Mouse (Mus musculus): ENCODE data around the gene Nup210. TPM values are rescaled to one million over a fixed set of nuclear protein-coding genes. Genes with fewer than 3 reads are reported as not detected.
"Not testable (repeated sequence)": the region's sequence is repeated elsewhere in the genome, so short reads cannot be mapped to it uniquely, and the experiment has no call there.

The Nup210 gene
- polyA plus RNA-seq, 1 experiment, result 176 TPM

GRCm38 (mm10) chr6:91108917-91109450 lies 7.6 kb downstream of the Nup210 start:
- TF ChIP-seq POLR2A (IDR thresholded peaks at IDR 0.05; ENCODE audit: low read depth, low read length), result no peak
- TF ChIP-seq CTCF (IDR thresholded peaks at IDR 0.05; ENCODE audit: extremely low read depth, insufficient read depth, insufficient read length, insufficient replicate concordance), result no peak
- no peak overlapping the region for H3K4me3 ChIP-seq (ENCODE audit: extremely low read depth, insufficient read depth, insufficient read length)
- WGBS, result 54% methylated on average over 2 of the region's 2 CpGs
- H3K27me3 ChIP-seq (ENCODE audit: control insufficient read depth, insufficient read depth, low read length), result no peaks in the 10 kb centered on the region
- H3K36me3 ChIP-seq (ENCODE audit: control insufficient read depth, insufficient read depth, low read length), result no peaks in the 10 kb centered on the region; the same call in 1 of the 2 replicates
- H3K4me1 ChIP-seq (ENCODE audit: control insufficient read depth, insufficient read depth, insufficient read length), result peaks cover 40% of the 10 kb centered on the region
- DNase-seq (ENCODE audit: low read depth in 1 of 2, low spot score in 2 of 2), result no peak
- H3K27ac ChIP-seq (ENCODE audit: insufficient read depth, low read length), result no peak overlapping the region

GRCm38 (mm10) chr6:91108301-91108916 lies 8.2 kb downstream of the Nup210 start:
- H3K36me3 ChIP-seq (ENCODE audit: control insufficient read depth, insufficient read depth, low read length), result no peaks in the 10 kb centered on the region; the same call in 1 of the 2 replicates
- peaks cover 41% of the 10 kb centered on the region for H3K4me1 ChIP-seq (ENCODE audit: control insufficient read depth, insufficient read depth, insufficient read length)
- DNase-seq (ENCODE audit: low read depth in 1 of 2, low spot score in 2 of 2), result no peak
- TF ChIP-seq CTCF (IDR thresholded peaks at IDR 0.05; ENCODE audit: extremely low read depth, insufficient read depth, insufficient read length, insufficient replicate concordance), result no peak
- no peak for TF ChIP-seq POLR2A (IDR thresholded peaks at IDR 0.05; ENCODE audit: low read depth, low read length)
- WGBS, result 50% methylated on average over 3 of the region's 3 CpGs
- no peak overlapping the region for H3K4me3 ChIP-seq (ENCODE audit: extremely low read depth, insufficient read depth, insufficient read length)
- H3K27ac ChIP-seq (ENCODE audit: insufficient read depth, low read length), result peak overlapping the region; percentile 24; the same call in 1 of the 2 replicates
- no peaks in the 10 kb centered on the region for H3K27me3 ChIP-seq (ENCODE audit: control insufficient read depth, insufficient read depth, low read length)

- no peak for TF ChIP-seq POLR2A (IDR thresholded peaks at IDR 0.05; ENCODE audit: low read depth, low read length)
- peak; percentile 44; the same call in 1 of the 2 replicates for TF ChIP-seq CTCF (IDR thresholded peaks at IDR 0.05; ENCODE audit: extremely low read depth, insufficient read depth, insufficient read length, insufficient replicate concordance)
- 89% methylated on average over 2 of the region's 2 CpGs for WGBS
- H3K27ac ChIP-seq (ENCODE audit: insufficient read depth, low read length), result no peak overlapping the region
These were observed 11.1 kb downstream of the Nup210 start for GRCm38 (mm10) chr6:91105400-91106129.

GRCm38 (mm10) chr6:91104765-91105399 lies 11.7 kb downstream of the Nup210 start:
- Histone ChIP-seq H3K27me3 (ENCODE audit: control insufficient read depth, insufficient read depth, low read length) (no peaks in the 10 kb centered on the region), H3K27ac (ENCODE audit: insufficient read depth, low read length) (no peak overlapping the region), H3K4me3 (ENCODE audit: extremely low read depth, insufficient read depth, insufficient read length) (no peak overlapping the region), H3K4me1 (ENCODE audit: control insufficient read depth, insufficient read depth, insufficient read length) (peaks cover 38% of the 10 kb centered on the region), H3K36me3 (ENCODE audit: control insufficient read depth, insufficient read depth, low read length) (no peaks in the 10 kb centered on the region; the same call in 1 of the 2 replicates)
- DNase-seq (ENCODE audit: low read depth in 1 of 2, low spot score in 2 of 2), result no peak
- no peak for TF ChIP-seq POLR2A (IDR thresholded peaks at IDR 0.05; ENCODE audit: low read depth, low read length)
- TF ChIP-seq CTCF (IDR thresholded peaks at IDR 0.05; ENCODE audit: extremely low read depth, insufficient read depth, insufficient read length, insufficient replicate concordance), result no peak
- 60% methylated on average over 3 of the region's 3 CpGs for WGBS

More at GRCm38 (mm10) chr6:91105400-91106129, 11.1 kb downstream of the Nup210 start:
- peak in 1 of 2 experiments; percentile 66 for DNase-seq (ENCODE audit: low read depth in 1 of 2, low spot score in 2 of 2)
- Histone ChIP-seq H3K27me3 (ENCODE audit: control insufficient read depth, insufficient read depth, low read length) (no peaks in the 10 kb centered on the region), H3K36me3 (ENCODE audit: control insufficient read depth, insufficient read depth, low read length) (no peaks in the 10 kb centered on the region; the same call in 1 of the 2 replicates), H3K4me1 (ENCODE audit: control insufficient read depth, insufficient read depth, insufficient read length) (peaks cover 38% of the 10 kb centered on the region), H3K4me3 (ENCODE audit: extremely low read depth, insufficient read depth, insufficient read length) (no peak overlapping the region)

GRCm38 (mm10) chr6:91103421-91103820 lies 13.2 kb downstream of the Nup210 start:
- peaks cover 27% of the 10 kb centered on the region for H3K4me1 ChIP-seq (ENCODE audit: control insufficient read depth, insufficient read depth, insufficient read length)
- H3K4me3 ChIP-seq (ENCODE audit: extremely low read depth, insufficient read depth, insufficient read length); H3K36me3 ChIP-seq (ENCODE audit: control insufficient read depth, insufficient read depth, low read length); H3K27me3 ChIP-seq (ENCODE audit: control insufficient read depth, insufficient read depth, low read length); H3K27ac ChIP-seq (ENCODE audit: insufficient read depth, low read length); DNase-seq (ENCODE audit: low read depth in 1 of 2, low spot score in 2 of 2): not testable (repeated sequence)
- WGBS, result 94% methylated on average over 1 of the region's 1 CpGs

- no peak overlapping the region for H3K27ac ChIP-seq (ENCODE audit: insufficient read depth, low read length)
- no peaks in the 10 kb centered on the region for H3K27me3 ChIP-seq (ENCODE audit: control insufficient read depth, insufficient read depth, low read length)
- TF ChIP-seq CTCF (IDR thresholded peaks at IDR 0.05; ENCODE audit: extremely low read depth, insufficient read depth, insufficient read length, insufficient replicate concordance), result no peak
- WGBS, result 32% methylated on average over 5 of the region's 5 CpGs
- H3K4me3 ChIP-seq (ENCODE audit: extremely low read depth, insufficient read depth, insufficient read length), result no peak overlapping the region
- peaks cover 21% of the 10 kb centered on the region for H3K4me1 ChIP-seq (ENCODE audit: control insufficient read depth, insufficient read depth, insufficient read length)
- peaks cover 20% of the 10 kb centered on the region for H3K36me3 ChIP-seq (ENCODE audit: control insufficient read depth, insufficient read depth, low read length)
- no peak for DNase-seq (ENCODE audit: low read depth in 1 of 2, low spot score in 2 of 2)
These were observed 16.0 kb downstream of the Nup210 start for GRCm38 (mm10) chr6:91100621-91101020.
